Mouse (Mus musculus) MEL (cell line): ENCODE results near the gene Abcb11. TPM values are rescaled to one million over a fixed set of nuclear protein-coding genes. Genes with fewer than 3 reads are reported as not detected.

Source experiments
- DNase-seq: peaks from one replicate; pipeline ENCODE4 v3.0.0; 2011; ENCODE audit warnings: low read depth, low spot score
- H3K27ac ChIP-seq: 2 replicates; pipeline ENCODE4 v1.5.1; 2012; ENCODE audit warnings: low read depth, mild to moderate bottlenecking, control low read depth, low read length, moderate library complexity; ENCODE audit not compliant: control insufficient read depth
- H3K27me3 ChIP-seq, 2 experiments: fragments of 150-350 bp in 1 of 2; sonication (generic) in 1 of 2; 2 replicates each; pipeline ENCODE4 v1.6.1; 2012; ENCODE audit warnings: low read length in 2 of 2, mild to moderate bottlenecking in 2 of 2, improper control_type of control experiment in 1 of 2, moderate library complexity in 1 of 2; ENCODE audit not compliant: insufficient read depth in 2 of 2, control insufficient read depth in 1 of 2
- H3K36me3 ChIP-seq, 2 experiments: 2 replicates each; pipeline ENCODE4 v1.6.1; 2012 to 2014; ENCODE audit warnings: low read length in 2 of 2, improper control_type of control experiment in 1 of 2, inconsistent platforms in 1 of 2, mild to moderate bottlenecking in 1 of 2; ENCODE audit not compliant: insufficient read depth in 2 of 2, control insufficient read depth in 1 of 2
- H3K4me1 ChIP-seq, 2 experiments: fragments of 150-350 bp in 1 of 2; sonication (generic) in 1 of 2; 2 replicates each; pipeline ENCODE4 v1.6.1; 2012; ENCODE audit warnings: low read length in 2 of 2, improper control_type of control experiment in 1 of 2, mild to moderate bottlenecking in 1 of 2; ENCODE audit not compliant: insufficient read depth in 2 of 2, control insufficient read depth in 1 of 2
- H3K4me3 ChIP-seq, 2 experiments: fragments of 150-350 bp in 1 of 2; sonication (generic) in 1 of 2; 2 replicates each; pipeline ENCODE4 v1.5.1; 2012; ENCODE audit warnings: low read depth in 2 of 2, low read length in 2 of 2, mild to moderate bottlenecking in 2 of 2, moderate library complexity in 2 of 2, control low read depth in 1 of 2, improper control_type of control experiment in 1 of 2; ENCODE audit not compliant: control insufficient read depth in 1 of 2, insufficient read depth in 1 of 2
- H3K79me2 ChIP-seq: 2 replicates; pipeline ENCODE4 v1.6.1; 2012; ENCODE audit warnings: mild to moderate bottlenecking, low read length, moderate library complexity; ENCODE audit not compliant: control insufficient read depth, poor library complexity, insufficient read depth
- H3K9ac ChIP-seq: 2 replicates; pipeline ENCODE4 v1.6.1; 2012; ENCODE audit warnings: low read depth, mild to moderate bottlenecking, control low read depth, low read length, moderate library complexity; ENCODE audit not compliant: control insufficient read depth, poor library complexity, severe bottlenecking
- H3K9me3 ChIP-seq: fragments of 150-350 bp; sonication (generic); replicated peaks from 2 replicates; pipeline ENCODE4 v1.6.1; 2012; ENCODE audit warnings: mild to moderate bottlenecking, low read length, improper control_type of control experiment, moderate library complexity; ENCODE audit not compliant: insufficient read depth
- CTCF ChIP-seq, 3 experiments: IDR thresholded peaks in 2 of 3; conservative IDR thresholded peaks in 1 of 3; 2 replicates each; pipeline ENCODE4 v1.5.1; 2011 to 2012; ENCODE audit warnings: low read length in 3 of 3, low read depth in 2 of 3, mild to moderate bottlenecking in 2 of 3, improper control_type of control experiment in 1 of 3, inconsistent platforms in 1 of 3, mixed read lengths in 1 of 3, moderate library complexity in 1 of 3; ENCODE audit not compliant: control insufficient read depth in 1 of 3, insufficient read depth in 1 of 3, poor library complexity in 1 of 3, severe bottlenecking in 1 of 3
- ELF1 ChIP-seq: IDR thresholded peaks from 2 replicates; pipeline ENCODE4 v1.6.1; 2014; ENCODE audit warnings: low read depth, mild to moderate bottlenecking, inconsistent platforms, low read length, improper control_type of control experiment, moderate library complexity
- ETS1 ChIP-seq: IDR thresholded peaks from 2 replicates; pipeline ENCODE4 v1.6.1; 2012; ENCODE audit warnings: low read depth, mild to moderate bottlenecking, inconsistent platforms, low read length, improper control_type of control experiment, moderate library complexity
- GATA1 ChIP-seq: IDR thresholded peaks from 2 replicates; pipeline ENCODE4 v1.6.1; 2011; ENCODE audit warnings: low read depth, low read length, improper control_type of control experiment
- HCFC1 ChIP-seq: IDR thresholded peaks from 2 replicates; pipeline ENCODE4 v1.6.1; 2012; ENCODE audit warnings: low read depth, mild to moderate bottlenecking, inconsistent platforms, low read length, improper control_type of control experiment, moderate library complexity
- JUND ChIP-seq: IDR thresholded peaks from 2 replicates; pipeline ENCODE4 v1.6.1; 2011; ENCODE audit warnings: low read depth, mild to moderate bottlenecking, improper control_type of control experiment, low read length
- KAT2A ChIP-seq: conservative IDR thresholded peaks from 2 replicates; pipeline ENCODE4 v1.6.1; 2012; ENCODE audit warnings: low read depth, low read length, improper control_type of control experiment, inconsistent platforms
- MAX ChIP-seq: IDR thresholded peaks from 2 replicates; pipeline ENCODE4 v1.6.1; 2011; ENCODE audit warnings: low read length, improper control_type of control experiment
- MAZ ChIP-seq: IDR thresholded peaks from 2 replicates; pipeline ENCODE4 v1.6.1; 2012; ENCODE audit warnings: low read depth, mild to moderate bottlenecking, inconsistent platforms, low read length, improper control_type of control experiment
- POLR2A ChIP-seq, 2 experiments: IDR thresholded peaks; 2 replicates each; pipeline ENCODE4 v1.6.1; 2011 to 2012; ENCODE audit warnings: low read length in 2 of 2, mild to moderate bottlenecking in 2 of 2, control low read depth in 1 of 2, improper control_type of control experiment in 1 of 2, low read depth in 1 of 2, moderate library complexity in 1 of 2; ENCODE audit not compliant: control insufficient read depth in 1 of 2, insufficient read depth in 1 of 2, poor library complexity in 1 of 2
- POLR2AphosphoS5 ChIP-seq: IDR thresholded peaks from 2 replicates; pipeline ENCODE4 v1.6.1; 2012; ENCODE audit warnings: low read depth, borderline replicate concordance, mild to moderate bottlenecking, inconsistent platforms, low read length, moderate library complexity, mixed read lengths
- SIN3A ChIP-seq: IDR thresholded peaks from 2 replicates; pipeline ENCODE4 v1.6.1; 2012; ENCODE audit warnings: low read length, improper control_type of control experiment, inconsistent platforms
- SMC3 ChIP-seq: IDR thresholded peaks from 2 replicates; pipeline ENCODE4 v1.6.1; 2011; ENCODE audit warnings: low read depth, low read length, improper control_type of control experiment
- TAL1 ChIP-seq: IDR thresholded peaks from 2 replicates; pipeline ENCODE4 v1.6.1; 2012; ENCODE audit warnings: mild to moderate bottlenecking, inconsistent platforms, low read length, moderate library complexity, mixed read lengths
- TBP ChIP-seq: IDR thresholded peaks from 2 replicates; pipeline ENCODE4 v1.8.0; 2011; ENCODE audit warnings: low read depth, low read length, improper control_type of control experiment
- TCF12 ChIP-seq: IDR thresholded peaks from 2 replicates; pipeline ENCODE4 v1.6.1; 2014; ENCODE audit warnings: low read depth, mild to moderate bottlenecking, inconsistent platforms, low read length, improper control_type of control experiment, moderate library complexity
- UBTF ChIP-seq: IDR thresholded peaks from 2 replicates; pipeline ENCODE4 v1.6.1; 2012; ENCODE audit warnings: low read depth, mild to moderate bottlenecking, inconsistent platforms, low read length, improper control_type of control experiment, moderate library complexity, borderline replicate concordance; ENCODE audit not compliant: insufficient read depth
- USF1 ChIP-seq: IDR thresholded peaks from 2 replicates; pipeline ENCODE4 v1.6.1; 2014; ENCODE audit warnings: low read depth, mild to moderate bottlenecking, inconsistent platforms, low read length, improper control_type of control experiment, moderate library complexity
- USF2 ChIP-seq, 2 experiments: IDR thresholded peaks; 2 replicates each; pipeline ENCODE4 v1.6.1; 2011 to 2012; ENCODE audit warnings: improper control_type of control experiment in 2 of 2, low read length in 2 of 2, borderline replicate concordance in 1 of 2, inconsistent platforms in 1 of 2, low read depth in 1 of 2, mild to moderate bottlenecking in 1 of 2; ENCODE audit not compliant: insufficient read depth in 1 of 2
- ZC3H11A ChIP-seq: IDR thresholded peaks from 2 replicates; pipeline ENCODE4 v1.6.1; 2012; ENCODE audit warnings: low read depth, mild to moderate bottlenecking, inconsistent platforms, low read length, improper control_type of control experiment
- ZMIZ1 ChIP-seq: IDR thresholded peaks from 2 replicates; pipeline ENCODE4 v1.6.1; 2012; ENCODE audit warnings: low read depth, mild to moderate bottlenecking, inconsistent platforms, low read length, improper control_type of control experiment, moderate library complexity
- ZNF384 ChIP-seq: IDR thresholded peaks from 2 replicates; pipeline ENCODE4 v1.6.1; 2012; ENCODE audit warnings: low read depth, mild to moderate bottlenecking, inconsistent platforms, low read length, improper control_type of control experiment
- polyA plus RNA-seq, 2 experiments: library from polyadenylated mRNA; stranded (reverse) in 1 of 2; unstranded in 1 of 2; fragments of >175 nt in 1 of 2; fragments of >200 nt in 1 of 2; gene quantifications; 2 replicates each; pipeline versions ENCODE4 v1.2.1 to v1.2.4; 2012; ENCODE audit warnings: low replicate concordance in 2 of 2, low read depth in 1 of 2; ENCODE audit not compliant: insufficient read length in 2 of 2, insufficient read depth in 1 of 2, missing spikeins in 1 of 2
- total RNA-seq: library from RNA; depleted of rRNA; stranded (reverse); fragments of 300-350 nt; gene quantifications from 2 replicates; pipeline ENCODE4 v1.2.3, GENCODE M21; 2012; rRNA removed

Abcb11 gene
- total RNA-seq (not detected in 2 replicates), polyA plus RNA-seq (not detected)

DNA sequence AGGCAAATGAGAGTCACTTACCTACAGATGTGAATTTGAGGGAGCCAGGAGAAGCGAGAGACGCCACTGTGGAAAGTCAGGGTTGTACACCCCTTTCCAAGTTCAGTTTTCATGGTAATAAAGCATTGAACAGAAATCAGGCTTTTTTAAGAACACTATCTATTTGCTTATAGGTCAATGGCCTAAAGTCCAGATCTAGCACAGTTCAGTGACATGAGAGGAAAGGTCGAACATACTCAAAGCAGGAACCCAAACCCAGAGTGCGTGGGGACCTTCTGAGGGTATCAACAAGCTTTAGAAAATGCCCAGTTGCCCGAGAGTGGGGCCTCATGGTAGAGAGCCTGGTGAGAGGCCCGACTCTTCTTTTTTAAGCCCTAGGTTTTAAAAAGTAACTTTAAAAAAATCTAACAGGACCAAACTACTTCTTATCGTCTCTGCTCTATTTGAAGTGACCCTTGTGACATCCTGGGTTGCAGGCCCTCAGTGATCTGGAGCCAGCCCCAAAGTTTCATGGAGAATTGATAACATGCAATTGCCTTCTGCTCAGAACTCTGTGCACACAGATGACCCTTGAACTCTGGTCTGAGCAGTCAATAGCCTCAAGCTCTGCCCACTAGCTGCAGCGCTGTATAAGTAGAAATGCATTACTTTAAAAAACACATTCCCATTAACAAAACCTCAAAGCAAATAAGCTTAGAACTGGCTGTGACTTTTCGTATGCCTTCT lies at the start of gene Abcb11:
Gene Abcb11, minus strand, starts transcription at position 121 of the 726 bp plus-strand sequence.
- Histone ChIP-seq H3K79me2 (no peaks in the 10 kb centered on the region), H3K36me3 (no peaks in the 10 kb centered on the region), H3K9me3 (no peaks in the 10 kb centered on the region), H3K9ac (no peak within 1 kb of the TSS), H3K4me3 (no peak within 1 kb of the TSS), H3K4me1 (no peaks in the 10 kb centered on the region), H3K27me3 (no peaks in the 10 kb centered on the region), H3K27ac (no peak within 1 kb of the TSS)
- DNase-seq, result no peak
- TF ChIP-seq SIN3A (no peak), UBTF (no peak), POLR2A (IDR thresholded peaks at IDR 0.05; ENCODE audit: control insufficient read depth in 1 of 2, insufficient read depth in 1 of 2, low read depth in 1 of 2, low read length in 2 of 2, poor library complexity in 1 of 2) (no peak), HCFC1 (no peak), POLR2AphosphoS5 (no peak), USF2 (IDR thresholded peaks at IDR 0.05; ENCODE audit: borderline replicate concordance in 1 of 2, insufficient read depth in 1 of 2, low read depth in 1 of 2, low read length in 2 of 2) (no peak), CTCF (IDR thresholded peaks at IDR 0.05 in 2 of 3, conservative IDR thresholded peaks at IDR 0.05 in 1 of 3; ENCODE audit: control insufficient read depth in 1 of 3, insufficient read depth in 1 of 3, low read depth in 2 of 3, low read length in 3 of 3, poor library complexity in 1 of 3, severe bottlenecking in 1 of 3) (no peak), ETS1 (no peak), USF1 (no peak), ELF1 (no peak), MAX (no peak), ZMIZ1 (no peak), ZC3H11A (no peak), JUND (no peak), TAL1 (no peak), TCF12 (no peak), MAZ (no peak), GATA1 (no peak)

DNA sequence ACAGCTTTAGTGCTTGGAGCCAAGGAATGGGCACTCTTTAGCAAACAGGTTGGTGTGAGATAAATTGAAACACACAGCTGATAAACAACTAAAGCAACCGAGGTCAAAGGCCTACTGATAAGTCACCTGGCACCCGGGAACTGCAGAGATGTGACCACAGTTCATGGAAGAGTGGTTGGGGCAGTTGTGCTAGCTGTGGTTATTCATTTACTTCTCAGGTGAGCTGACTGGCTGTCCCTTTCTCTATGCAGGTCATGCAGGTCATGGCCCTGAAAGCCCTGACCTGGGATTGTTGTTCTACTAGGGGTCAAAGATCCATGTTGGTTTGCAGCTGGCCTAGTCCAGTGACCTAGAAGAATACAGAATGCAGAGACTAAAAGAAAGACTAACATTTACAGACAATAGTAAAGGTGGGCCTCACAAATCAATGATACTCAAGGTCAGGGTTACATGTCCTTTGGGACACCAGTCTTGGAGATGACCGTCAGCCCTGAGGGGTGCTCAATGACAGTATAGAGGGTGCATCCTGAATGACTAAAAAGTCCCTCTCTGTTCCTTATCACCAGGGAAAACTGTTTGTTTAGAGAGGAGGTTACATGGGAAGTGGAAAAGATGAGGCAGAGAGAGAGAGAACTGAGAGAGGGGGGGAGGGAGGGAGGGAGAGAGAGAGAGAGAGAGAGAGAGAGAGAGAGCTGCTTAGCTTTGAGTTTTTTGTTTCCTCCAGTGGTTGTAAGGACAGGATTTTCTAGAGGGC lies 43.9 kb upstream of the Abcb11 start:
- Histone ChIP-seq H3K27me3 (no peaks in the 10 kb centered on the region), H3K9ac (no peak overlapping the region), H3K4me1 (no peaks in the 10 kb centered on the region), H3K9me3 (no peaks in the 10 kb centered on the region), H3K79me2 (no peaks in the 10 kb centered on the region), H3K27ac (no peak overlapping the region), H3K4me3 (no peak overlapping the region), H3K36me3 (no peaks in the 10 kb centered on the region)
- no peak for TF ChIP-seq ZMIZ1
- TF ChIP-seq GATA1, result no peak
- no peak for TF ChIP-seq CTCF (IDR thresholded peaks at IDR 0.05 in 2 of 3, conservative IDR thresholded peaks at IDR 0.05 in 1 of 3; ENCODE audit: control insufficient read depth in 1 of 3, insufficient read depth in 1 of 3, low read depth in 2 of 3, low read length in 3 of 3, poor library complexity in 1 of 3, severe bottlenecking in 1 of 3)
- TF ChIP-seq ZNF384, result no peak
- no peak for TF ChIP-seq SIN3A
- TF ChIP-seq POLR2A (IDR thresholded peaks at IDR 0.05; ENCODE audit: control insufficient read depth in 1 of 2, insufficient read depth in 1 of 2, low read depth in 1 of 2, low read length in 2 of 2, poor library complexity in 1 of 2), result no peak
- TF ChIP-seq SMC3, result no peak
- no peak for TF ChIP-seq POLR2AphosphoS5
- no peak for TF ChIP-seq TBP
- no peak for TF ChIP-seq KAT2A
- no peak for DNase-seq
